Mouse (Mus musculus) stomach, postnatal 0 days (tissue): Measurements from ENCODE around the gene Mien1. TPM values are rescaled to one million over a fixed set of nuclear protein-coding genes. Genes with fewer than 3 reads are reported as not detected.

Source experiments
- ATAC-seq: fragments of 200-750 bp; cut with Nextera tagmentation; 2 replicates; pipeline ENCODE4 v1.8.0; 2017; ENCODE audit not compliant: low FRiP score, low TSS enrichment
- DNase-seq: peaks from one replicate; pipeline ENCODE4 v3.0.0-alpha.2; 2016; ENCODE audit warnings: low spot score
- H3K27ac ChIP-seq: fragments of 300-500 bp; sonication (generic); replicated peaks from 2 replicates; pipeline ENCODE4 v1.5.1; 2014; ENCODE audit warnings: mild to moderate bottlenecking, control low read depth
- H3K27me3 ChIP-seq: fragments of 300-500 bp; sonication (generic); 2 replicates; pipeline ENCODE4 v1.6.1; 2014; ENCODE audit warnings: low read length; ENCODE audit not compliant: control insufficient read depth, insufficient read depth
- H3K36me3 ChIP-seq: fragments of 300-500 bp; sonication (generic); 2 replicates; pipeline ENCODE4 v1.6.1; 2014; ENCODE audit warnings: low read length, mixed read lengths; ENCODE audit not compliant: control insufficient read depth, insufficient read depth
- H3K4me1 ChIP-seq: fragments of 300-500 bp; sonication (generic); replicated peaks from 2 replicates; pipeline ENCODE4 v1.6.1; 2014; ENCODE audit warnings: antibody characterized with exemption; ENCODE audit not compliant: control insufficient read depth, insufficient read depth
- H3K4me2 ChIP-seq: fragments of 300-500 bp; sonication (generic); replicated peaks from 2 replicates; pipeline ENCODE4 v1.6.1; 2014; ENCODE audit warnings: low read depth, mild to moderate bottlenecking, control low read depth, moderate library complexity
- H3K4me3 ChIP-seq: fragments of 300-500 bp; sonication (generic); 2 replicates; pipeline ENCODE4 v1.5.1; 2014; ENCODE audit warnings: low read depth, low read length, control low read depth
- H3K9ac ChIP-seq: fragments of 300-500 bp; sonication (generic); 2 replicates; pipeline ENCODE4 v1.6.1; 2014; ENCODE audit warnings: mild to moderate bottlenecking, low read length, control low read depth, mixed read lengths
- H3K9me3 ChIP-seq: fragments of 300-500 bp; sonication (generic); 2 replicates; pipeline ENCODE4 v1.6.1; 2016; ENCODE audit warnings: low read length; ENCODE audit not compliant: control insufficient read depth
- CTCF ChIP-seq: IDR thresholded peaks from 2 replicates; pipeline ENCODE4 v1.5.1; 2016; ENCODE audit warnings: antibody characterized with exemption, low read depth, mild to moderate bottlenecking, moderate library complexity
- EP300 ChIP-seq: optimal IDR thresholded peaks from 2 replicates; pipeline ENCODE3; 2016; ENCODE audit warnings: antibody characterized with exemption
- WGBS: fragments of 180-500 bp; shearing (Covaris S2); extraction: QIAGEN DNeasy Blood & Tissue Kit; methylation state at CpG from one replicate; pipeline ENCODE4 v1.1.7; 2014; 5-methylcytosine and 5-hydroxymethylcytosine counted together
- polyA plus RNA-seq: library from polyadenylated mRNA; unstranded; fragments of >200 nt; fragmentation: Nextera tagmentation; extraction: Ambion mirVana; gene quantifications from 2 replicates; pipeline ENCODE4 v1.2.1, GENCODE M21; 2015

The Mien1 gene
- polyA plus RNA-seq, 1 experiment from 2014 or later = 142 TPM

- no peaks in the 10 kb centered on the region for H3K36me3 ChIP-seq
- H3K9ac ChIP-seq = peak overlapping the region; percentile 13; the same call in 1 of the 2 replicates
- peaks cover 2% of the 10 kb centered on the region; the same call in 1 of the 2 replicates for H3K27me3 ChIP-seq
- no peak for DNase-seq
- no peak for ATAC-seq
- 0 out of 2 replicates have a peak, but pooled peaks cover 3% of the 10 kb centered on the region for H3K4me1 ChIP-seq
- H3K4me3 ChIP-seq = no peak overlapping the region
- TF ChIP-seq CTCF (no peak), EP300 (no peak)
- WGBS = 43% methylated on average over 4 of the region's 4 CpGs
- H3K4me2 ChIP-seq = no peak overlapping the region
- peak overlapping the region; percentile 84 for H3K27ac ChIP-seq
- H3K9me3 ChIP-seq = no peaks in the 10 kb centered on the region
Observed at GRCm38 (mm10) chr11:98392645-98393044, 46.1 kb downstream of the Mien1 start.

GRCm38 (mm10) chr11:98392034-98392433, 46.8 kb downstream of the Mien1 start:
- Histone ChIP-seq H3K36me3 (no peaks in the 10 kb centered on the region), H3K27me3 (peaks cover 4% of the 10 kb centered on the region; the same call in 1 of the 2 replicates), H3K9ac (no peak overlapping the region), H3K4me1 (0 out of 2 replicates have a peak, but pooled peaks cover 3% of the 10 kb centered on the region), H3K27ac (peak overlapping the region; percentile 84), H3K9me3 (no peaks in the 10 kb centered on the region), H3K4me3 (no peak overlapping the region), H3K4me2 (no peak overlapping the region)
- ATAC-seq = no peak
- no peak for TF ChIP-seq CTCF
- peak; percentile 27 for TF ChIP-seq EP300
- 9% methylated on average over 5 of the region's 8 CpGs for WGBS
- no peak for DNase-seq

GRCm38 (mm10) chr11:98390141-98390540, 48.6 kb downstream of the Mien1 start:
- no peak overlapping the region for H3K4me3 ChIP-seq
- ATAC-seq (no peak), DNase-seq (no peak)
- no peaks in the 10 kb centered on the region for H3K9me3 ChIP-seq
- TF ChIP-seq CTCF (no peak), EP300 (no peak)
- no peak overlapping the region for H3K9ac ChIP-seq
- peaks cover 4% of the 10 kb centered on the region; the same call in 1 of the 2 replicates for H3K27me3 ChIP-seq
- H3K27ac ChIP-seq = peak overlapping the region; percentile 13; the same call in 1 of the 2 replicates
- 71% methylated on average over 9 of the region's 12 CpGs for WGBS
- H3K36me3 ChIP-seq = no peaks in the 10 kb centered on the region
- H3K4me1 ChIP-seq = 0 out of 2 replicates have a peak, but pooled peaks cover 3% of the 10 kb centered on the region
- H3K4me2 ChIP-seq = no peak overlapping the region

DNA sequence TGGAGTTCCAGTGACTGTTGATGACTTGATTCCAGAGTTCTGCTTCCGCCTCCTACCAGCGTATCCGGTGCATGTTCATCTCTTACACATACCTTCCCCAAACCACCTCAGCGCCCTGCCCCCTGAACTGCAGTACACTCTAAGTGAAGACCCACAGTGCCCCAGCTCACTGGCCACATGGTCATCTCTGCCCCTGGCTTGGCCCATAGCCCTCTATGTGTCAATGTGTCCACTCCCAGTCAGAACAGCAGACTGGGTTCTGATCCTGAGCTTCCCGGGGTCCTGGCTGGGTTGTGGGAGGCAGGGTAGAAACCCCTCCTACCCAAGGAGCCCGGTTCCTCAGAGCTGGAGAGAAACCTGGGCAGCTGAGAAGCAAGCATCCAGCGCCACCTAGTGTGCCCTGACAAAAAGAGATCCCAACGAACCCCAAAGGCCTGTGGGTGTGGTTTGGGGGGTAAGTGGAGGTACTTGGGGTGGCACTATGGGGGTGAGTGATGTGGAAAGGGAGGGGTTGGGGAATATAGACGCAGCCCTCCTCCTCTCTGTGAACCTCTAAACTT, 49.5 kb downstream of the Mien1 start:
- Histone ChIP-seq H3K36me3 (no peaks in the 10 kb centered on the region), H3K27ac (no peak overlapping the region), H3K4me1 (no peaks in the 10 kb centered on the region), H3K4me2 (no peak overlapping the region), H3K27me3 (peaks cover 4% of the 10 kb centered on the region; the same call in 1 of the 2 replicates), H3K4me3 (no peak overlapping the region), H3K9ac (no peak overlapping the region), H3K9me3 (no peaks in the 10 kb centered on the region)
- TF ChIP-seq EP300 (no peak), CTCF (peak; percentile 79)
- WGBS = 30% methylated on average over 9 of the region's 9 CpGs
- DNase-seq (peak; percentile 71), ATAC-seq (no peak)

GRCm38 (mm10) chr11:98388282-98388681, 50.5 kb downstream of the Mien1 start:
- Histone ChIP-seq H3K9me3 (no peaks in the 10 kb centered on the region), H3K36me3 (no peaks in the 10 kb centered on the region), H3K9ac (no peak overlapping the region), H3K27ac (no peak overlapping the region), H3K4me3 (no peak overlapping the region), H3K4me2 (no peak overlapping the region), H3K4me1 (no peaks in the 10 kb centered on the region), H3K27me3 (peaks cover 4% of the 10 kb centered on the region; the same call in 1 of the 2 replicates)
- WGBS = 76% methylated on average over 10 of the region's 10 CpGs
- DNase-seq = no peak
- TF ChIP-seq CTCF (no peak), EP300 (no peak)
- no peak for ATAC-seq

Other genes with a start within 250 kb of the Mien1 start
- 25.5 and 26.8 TPM in 2 replicates for gene Med1, start 245.7 kb downstream of the Mien1 start, polyA plus RNA-seq
- 3.8 and 4.1 TPM in 2 replicates for gene Cdk12, start 235.9 kb downstream of the Mien1 start, polyA plus RNA-seq
- 0.02 and 0.08 TPM in 2 replicates for gene Neurod2, start 109.3 kb downstream of the Mien1 start, polyA plus RNA-seq
- gene Ppp1r1b, start 90.6 kb downstream of the Mien1 start, polyA plus RNA-seq = 6.9 and 7.0 TPM in 2 replicates
- gene Stard3, start 80.6 kb downstream of the Mien1 start, polyA plus RNA-seq = 24.9 TPM in 2 replicates
- gene Tcap, start 55.2 kb downstream of the Mien1 start, polyA plus RNA-seq = 0.13 and 0.38 TPM in 2 replicates
- gene Pnmt, start 52.5 kb downstream of the Mien1 start, polyA plus RNA-seq = not detected in 2 replicates
- 11.0 and 13.4 TPM in 2 replicates for gene Pgap3, start 38.5 kb downstream of the Mien1 start, polyA plus RNA-seq
- gene Erbb2, start 26.5 kb downstream of the Mien1 start, polyA plus RNA-seq = 26.9 and 30.7 TPM in 2 replicates
- gene Grb7, start 7.4 kb upstream of the Mien1 start, polyA plus RNA-seq = 23.0 and 23.8 TPM in 2 replicates
- gene Ikzf3, start 107.0 kb upstream of the Mien1 start, polyA plus RNA-seq = 0.15 and 0.19 TPM in 2 replicates
- gene Zpbp2, start 112.1 kb upstream of the Mien1 start, polyA plus RNA-seq = 0.10 and 0.16 TPM in 2 replicates
- 31.1 TPM in 2 replicates for gene Ormdl3, start 148.4 kb upstream of the Mien1 start, polyA plus RNA-seq
- not detected in 2 replicates for gene Lrrc3c, start 159.3 kb upstream of the Mien1 start, polyA plus RNA-seq
- gene Gm12355, start 186.7 kb upstream of the Mien1 start, polyA plus RNA-seq = 0.81 and 0.82 TPM in 2 replicates
- gene Gsdma3, start 187.4 kb upstream of the Mien1 start, polyA plus RNA-seq = not detected in 2 replicates
- 81.0 and 91.9 TPM in 2 replicates for gene Gsdma2, start 207.8 kb upstream of the Mien1 start, polyA plus RNA-seq
- gene Gsdma, start 225.4 kb upstream of the Mien1 start, polyA plus RNA-seq = 79.6 and 83.7 TPM in 2 replicates
- gene Psmd3, start 243.6 kb upstream of the Mien1 start, polyA plus RNA-seq = 120 and 122 TPM in 2 replicates